Mouse (Mus musculus) MEL (cell line): Measurements from ENCODE around the gene Milr1. TPM values are rescaled to one million over a fixed set of nuclear protein-coding genes. Genes with fewer than 3 reads are reported as not detected.

ENCODE experiments used
- DNase-seq: peaks from one replicate; pipeline ENCODE4 v3.0.0; 2011; ENCODE audit warnings: low read depth, low spot score
- H3K27ac ChIP-seq: 2 replicates; pipeline ENCODE4 v1.5.1; 2012; ENCODE audit warnings: low read depth, mild to moderate bottlenecking, control low read depth, low read length, moderate library complexity; ENCODE audit not compliant: control insufficient read depth
- H3K27me3 ChIP-seq, 2 experiments: fragments of 150-350 bp in 1 of 2; sonication (generic) in 1 of 2; 2 replicates each; pipeline ENCODE4 v1.6.1; 2012; ENCODE audit warnings: low read length in 2 of 2, mild to moderate bottlenecking in 2 of 2, improper control_type of control experiment in 1 of 2, moderate library complexity in 1 of 2; ENCODE audit not compliant: insufficient read depth in 2 of 2, control insufficient read depth in 1 of 2
- H3K36me3 ChIP-seq, 2 experiments: 2 replicates each; pipeline ENCODE4 v1.6.1; 2012 to 2014; ENCODE audit warnings: low read length in 2 of 2, improper control_type of control experiment in 1 of 2, inconsistent platforms in 1 of 2, mild to moderate bottlenecking in 1 of 2; ENCODE audit not compliant: insufficient read depth in 2 of 2, control insufficient read depth in 1 of 2
- H3K4me1 ChIP-seq, 2 experiments: fragments of 150-350 bp in 1 of 2; sonication (generic) in 1 of 2; 2 replicates each; pipeline ENCODE4 v1.6.1; 2012; ENCODE audit warnings: low read length in 2 of 2, improper control_type of control experiment in 1 of 2, mild to moderate bottlenecking in 1 of 2; ENCODE audit not compliant: insufficient read depth in 2 of 2, control insufficient read depth in 1 of 2
- H3K4me3 ChIP-seq, 2 experiments: fragments of 150-350 bp in 1 of 2; sonication (generic) in 1 of 2; 2 replicates each; pipeline ENCODE4 v1.5.1; 2012; ENCODE audit warnings: low read depth in 2 of 2, low read length in 2 of 2, mild to moderate bottlenecking in 2 of 2, moderate library complexity in 2 of 2, control low read depth in 1 of 2, improper control_type of control experiment in 1 of 2; ENCODE audit not compliant: control insufficient read depth in 1 of 2, insufficient read depth in 1 of 2
- H3K79me2 ChIP-seq: 2 replicates; pipeline ENCODE4 v1.6.1; 2012; ENCODE audit warnings: mild to moderate bottlenecking, low read length, moderate library complexity; ENCODE audit not compliant: control insufficient read depth, poor library complexity, insufficient read depth
- H3K9ac ChIP-seq: 2 replicates; pipeline ENCODE4 v1.6.1; 2012; ENCODE audit warnings: low read depth, mild to moderate bottlenecking, control low read depth, low read length, moderate library complexity; ENCODE audit not compliant: control insufficient read depth, poor library complexity, severe bottlenecking
- H3K9me3 ChIP-seq: fragments of 150-350 bp; sonication (generic); replicated peaks from 2 replicates; pipeline ENCODE4 v1.6.1; 2012; ENCODE audit warnings: mild to moderate bottlenecking, low read length, improper control_type of control experiment, moderate library complexity; ENCODE audit not compliant: insufficient read depth
- BHLHE40 ChIP-seq: IDR thresholded peaks from 2 replicates; pipeline ENCODE4 v1.6.1; 2012; ENCODE audit warnings: low read depth, mild to moderate bottlenecking, inconsistent platforms, low read length, improper control_type of control experiment, borderline replicate concordance
- CHD1 ChIP-seq: IDR thresholded peaks from 2 replicates; pipeline ENCODE4 v1.6.1; 2012; ENCODE audit warnings: low read depth, mild to moderate bottlenecking, inconsistent platforms, low read length, improper control_type of control experiment
- CHD2 ChIP-seq: IDR thresholded peaks from 2 replicates; pipeline ENCODE4 v1.6.1; 2011; ENCODE audit warnings: low read length, improper control_type of control experiment
- EP300 ChIP-seq, 2 experiments: IDR thresholded peaks; 2 replicates each; pipeline ENCODE4 v1.6.1; 2011; ENCODE audit warnings: improper control_type of control experiment in 2 of 2, low read length in 2 of 2, low read depth in 1 of 2, mild to moderate bottlenecking in 1 of 2
- GATA1 ChIP-seq: IDR thresholded peaks from 2 replicates; pipeline ENCODE4 v1.6.1; 2011; ENCODE audit warnings: low read depth, low read length, improper control_type of control experiment
- HCFC1 ChIP-seq: IDR thresholded peaks from 2 replicates; pipeline ENCODE4 v1.6.1; 2012; ENCODE audit warnings: low read depth, mild to moderate bottlenecking, inconsistent platforms, low read length, improper control_type of control experiment, moderate library complexity
- MYB ChIP-seq: IDR thresholded peaks from 2 replicates; pipeline ENCODE4 v1.6.1; 2011; ENCODE audit warnings: mild to moderate bottlenecking, low read depth, low read length, improper control_type of control experiment
- NRF1 ChIP-seq: IDR thresholded peaks from 2 replicates; pipeline ENCODE4 v1.6.1; 2014; ENCODE audit warnings: low read depth, mild to moderate bottlenecking, inconsistent platforms, low read length, improper control_type of control experiment, moderate library complexity; ENCODE audit not compliant: poor library complexity, insufficient read depth, severe bottlenecking
- POLR2AphosphoS2 ChIP-seq: IDR thresholded peaks from 2 replicates; pipeline ENCODE4 v1.6.1; 2011; ENCODE audit warnings: low read length, improper control_type of control experiment
- POLR2AphosphoS5 ChIP-seq: IDR thresholded peaks from 2 replicates; pipeline ENCODE4 v1.6.1; 2012; ENCODE audit warnings: low read depth, borderline replicate concordance, mild to moderate bottlenecking, inconsistent platforms, low read length, moderate library complexity, mixed read lengths
- RAD21 ChIP-seq: IDR thresholded peaks from 2 replicates; pipeline ENCODE4 v1.6.1; 2011; ENCODE audit warnings: mild to moderate bottlenecking, low read depth, low read length, improper control_type of control experiment
- RCOR1 ChIP-seq: IDR thresholded peaks from 2 replicates; pipeline ENCODE4 v1.6.1; 2012; ENCODE audit warnings: low read depth, mild to moderate bottlenecking, inconsistent platforms, low read length, improper control_type of control experiment
- SIN3A ChIP-seq: IDR thresholded peaks from 2 replicates; pipeline ENCODE4 v1.6.1; 2012; ENCODE audit warnings: low read length, improper control_type of control experiment, inconsistent platforms
- TBP ChIP-seq: IDR thresholded peaks from 2 replicates; pipeline ENCODE4 v1.8.0; 2011; ENCODE audit warnings: low read depth, low read length, improper control_type of control experiment
- UBTF ChIP-seq: IDR thresholded peaks from 2 replicates; pipeline ENCODE4 v1.6.1; 2012; ENCODE audit warnings: low read depth, mild to moderate bottlenecking, inconsistent platforms, low read length, improper control_type of control experiment, moderate library complexity, borderline replicate concordance; ENCODE audit not compliant: insufficient read depth
- USF1 ChIP-seq: IDR thresholded peaks from 2 replicates; pipeline ENCODE4 v1.6.1; 2014; ENCODE audit warnings: low read depth, mild to moderate bottlenecking, inconsistent platforms, low read length, improper control_type of control experiment, moderate library complexity
- USF2 ChIP-seq, 2 experiments: IDR thresholded peaks; 2 replicates each; pipeline ENCODE4 v1.6.1; 2011 to 2012; ENCODE audit warnings: improper control_type of control experiment in 2 of 2, low read length in 2 of 2, borderline replicate concordance in 1 of 2, inconsistent platforms in 1 of 2, low read depth in 1 of 2, mild to moderate bottlenecking in 1 of 2; ENCODE audit not compliant: insufficient read depth in 1 of 2
- ZC3H11A ChIP-seq: IDR thresholded peaks from 2 replicates; pipeline ENCODE4 v1.6.1; 2012; ENCODE audit warnings: low read depth, mild to moderate bottlenecking, inconsistent platforms, low read length, improper control_type of control experiment
- ZNF384 ChIP-seq: IDR thresholded peaks from 2 replicates; pipeline ENCODE4 v1.6.1; 2012; ENCODE audit warnings: low read depth, mild to moderate bottlenecking, inconsistent platforms, low read length, improper control_type of control experiment
- polyA plus RNA-seq, 2 experiments: library from polyadenylated mRNA; stranded (reverse) in 1 of 2; unstranded in 1 of 2; fragments of >175 nt in 1 of 2; fragments of >200 nt in 1 of 2; gene quantifications; 2 replicates each; pipeline versions ENCODE4 v1.2.1 to v1.2.4; 2012; ENCODE audit warnings: low replicate concordance in 2 of 2, low read depth in 1 of 2; ENCODE audit not compliant: insufficient read length in 2 of 2, insufficient read depth in 1 of 2, missing spikeins in 1 of 2
- total RNA-seq: library from RNA; depleted of rRNA; stranded (reverse); fragments of 300-350 nt; gene quantifications from 2 replicates; pipeline ENCODE4 v1.2.3, GENCODE M21; 2012

Milr1 gene
- total and polyA plus RNA-seq, 3 experiments: 0.26 TPM; not detected in 2

- peaks cover 0 to 9% of the 10 kb centered on the region in 2 experiments; a peak in 2 of 4 replicates for H3K36me3 ChIP-seq
- H3K27me3 ChIP-seq: no peaks in the 10 kb centered on the region
- no peak for TF ChIP-seq EP300 (IDR thresholded peaks at IDR 0.05; ENCODE audit: low read depth in 1 of 2, low read length in 2 of 2)
- no peak for TF ChIP-seq ZNF384
- TF ChIP-seq BHLHE40: no peak
- no peak for TF ChIP-seq TBP
- TF ChIP-seq RCOR1: no peak
- H3K9me3 ChIP-seq: no peaks in the 10 kb centered on the region
- H3K4me3 ChIP-seq: no peak overlapping the region
- no peak overlapping the region for H3K9ac ChIP-seq
- DNase-seq: no peak
- no peaks in the 10 kb centered on the region for H3K4me1 ChIP-seq
- H3K79me2 ChIP-seq: no peaks in the 10 kb centered on the region
- H3K27ac ChIP-seq: no peak overlapping the region
Observed at GRCm38 (mm10) chr11:106815761-106816160, 64.7 kb downstream of the Milr1 start.

- Histone ChIP-seq H3K9ac (no peak overlapping the region), H3K79me2 (no peaks in the 10 kb centered on the region), H3K4me3 (no peak overlapping the region), H3K9me3 (no peaks in the 10 kb centered on the region), H3K36me3 (peaks cover 5 to 11% of the 10 kb centered on the region in 2 experiments; a peak in 3 of 4 replicates), H3K27ac (no peak overlapping the region), H3K4me1 (peaks cover 0 to 2% of the 10 kb centered on the region in 2 experiments; a peak in 1 of 4 replicates), H3K27me3 (no peaks in the 10 kb centered on the region)
- TF ChIP-seq RAD21: no peak
- DNase-seq: no peak
Observed at GRCm38 (mm10) chr11:106816316-106816715, 65.3 kb downstream of the Milr1 start.

DNA sequence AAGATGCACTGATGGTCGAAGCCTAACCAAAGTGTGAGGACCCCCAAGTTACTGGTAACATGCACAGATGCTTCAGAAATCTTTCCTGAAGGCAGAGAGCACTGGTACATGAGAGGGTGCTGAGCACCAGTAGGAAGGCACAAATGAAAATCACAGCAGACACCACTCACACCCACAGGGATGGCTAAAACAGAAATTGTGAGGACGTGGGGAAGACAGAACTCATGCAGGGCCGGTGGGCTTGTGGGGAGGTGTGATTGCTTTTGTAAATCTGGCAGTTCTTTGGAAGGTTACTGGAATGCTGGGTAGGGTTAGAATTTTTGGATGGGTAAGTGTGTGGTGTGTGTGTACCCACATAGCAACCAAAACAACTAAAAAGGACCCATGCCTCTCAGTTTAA is 66.1 kb downstream of the Milr1 start:
- H3K36me3 ChIP-seq: peaks cover 5 to 11% of the 10 kb centered on the region in 2 experiments; a peak in 3 of 4 replicates
- H3K9ac ChIP-seq: no peak overlapping the region
- H3K27ac ChIP-seq: no peak overlapping the region
- H3K4me3 ChIP-seq: no peak overlapping the region
- H3K27me3 ChIP-seq: no peaks in the 10 kb centered on the region
- TF ChIP-seq USF1: no peak
- no peak for TF ChIP-seq HCFC1
- TF ChIP-seq CHD2: no peak
- no peak for TF ChIP-seq UBTF
- no peak for TF ChIP-seq SIN3A
- TF ChIP-seq POLR2AphosphoS2: no peak
- TF ChIP-seq POLR2AphosphoS5: no peak
- no peak for TF ChIP-seq NRF1
- no peak for TF ChIP-seq MYB
- TF ChIP-seq ZC3H11A: no peak
- no peak for TF ChIP-seq CHD1
- no peak for TF ChIP-seq GATA1
- no peak for TF ChIP-seq USF2 (IDR thresholded peaks at IDR 0.05; ENCODE audit: borderline replicate concordance in 1 of 2, insufficient read depth in 1 of 2, low read depth in 1 of 2, low read length in 2 of 2)
- TF ChIP-seq, all 39 proteins: peak for 0
- Histone ChIP-seq H3K79me2 (no peaks in the 10 kb centered on the region), H3K4me1 (peaks cover 0 to 2% of the 10 kb centered on the region in 2 experiments; a peak in 1 of 4 replicates), H3K9me3 (no peaks in the 10 kb centered on the region)
- DNase-seq: no peak
